Mouse (Mus musculus) CD8-positive naive resting alpha-beta T cell, adult 57 days (primary cell): ENCODE results near the gene Klhdc7a. TPM values are rescaled to one million over a fixed set of nuclear protein-coding genes. Genes with fewer than 3 reads are reported as not detected.

Source experiments
- total RNA-seq: library from RNA; stranded (reverse); gene quantifications from one replicate; pipeline ENCODE4 v1.2.4, GENCODE M21; 2023

The Klhdc7a gene
- total RNA-seq, result not detected

GRCm38 (mm10) chr4:139967922-139968321, at the start of gene Klhdc7a:
TSS of gene Klhdc7a (minus strand) at chr4:139968026.

Other genes starting within 250 kb of the Klhdc7a start
- gene Pax7, start 134.5 kb downstream of the Klhdc7a start, total RNA-seq, result not detected